Mouse (Mus musculus) liver, embryonic 14.5 days (tissue): ENCODE measurements at regions not wholly inside any gene's neighbourhood (a gene's known extent, or its start where the extent isn't known, plus 50 kb on each side); places are given as distances from the start of the nearest gene placed in this dataset.

ENCODE experiments used
- CTCF ChIP-seq: IDR thresholded peaks from 2 replicates; pipeline ENCODE4 v1.5.1; 2016; ENCODE audit warnings: antibody characterized with exemption, low read depth, control low read depth
- EP300 ChIP-seq: IDR thresholded peaks from 2 replicates; pipeline ENCODE4 v1.6.1; 2016; ENCODE audit warnings: antibody characterized with exemption, low read depth

- TF ChIP-seq CTCF (no peak), EP300 (no peak)
These were observed 352.1 kb upstream of the Gm6657 start for GRCm38 (mm10) chr12:77841844-77842415.
